Mouse (Mus musculus) telencephalon, adult 2 months (tissue): Measurements from ENCODE around the gene Ms4a10.

Experiments used
- DNase-seq: peaks from one replicate; pipeline ENCODE4 v3.0.0-alpha.2; 2011; ENCODE audit warnings: low read depth, low spot score

Ms4a10 gene

DNA sequence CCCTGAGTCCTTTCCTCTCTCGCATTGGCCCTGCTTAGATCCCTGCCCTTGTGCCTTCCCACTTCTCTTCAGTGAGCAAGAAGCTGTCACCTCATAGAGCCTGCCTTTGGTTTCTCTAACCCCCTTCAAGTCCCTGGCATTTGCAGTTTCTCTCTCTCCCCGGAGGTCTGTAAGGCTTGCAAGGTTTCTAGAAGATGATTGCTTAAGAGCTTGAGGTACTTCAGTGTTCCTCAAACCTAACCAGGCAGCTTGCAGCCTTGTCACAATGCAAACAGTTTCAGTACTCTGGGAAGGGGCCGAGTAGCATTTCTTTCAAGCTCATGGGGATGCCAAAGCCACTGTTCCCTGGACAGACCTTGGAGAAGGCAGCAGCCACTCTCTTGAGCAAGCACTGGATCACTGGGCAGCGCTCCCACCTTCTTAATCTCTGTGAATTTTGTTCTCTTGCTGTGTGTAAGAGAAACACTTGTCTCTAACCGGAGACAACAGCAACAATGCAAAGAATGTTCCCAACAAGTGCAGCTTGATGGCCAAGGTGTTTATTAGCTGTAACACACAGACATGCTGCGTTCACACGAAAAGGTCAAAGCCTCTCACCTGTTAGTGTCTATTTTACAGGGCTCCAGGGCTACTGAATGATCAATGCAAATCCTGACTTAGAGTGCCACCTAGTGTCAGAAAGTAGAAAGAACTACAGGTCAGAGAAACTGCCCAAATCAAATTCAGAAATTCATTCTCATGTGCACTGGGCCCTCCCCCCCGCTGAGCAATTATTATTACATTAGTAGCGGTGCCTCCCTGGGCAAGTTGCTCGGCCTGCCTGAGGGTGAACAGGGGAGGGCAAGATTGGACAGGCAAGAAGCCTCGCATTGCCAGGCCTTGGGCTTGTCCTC is 15.1 kb downstream of the Ms4a10 start:
- DNase-seq: no peak

DNA sequence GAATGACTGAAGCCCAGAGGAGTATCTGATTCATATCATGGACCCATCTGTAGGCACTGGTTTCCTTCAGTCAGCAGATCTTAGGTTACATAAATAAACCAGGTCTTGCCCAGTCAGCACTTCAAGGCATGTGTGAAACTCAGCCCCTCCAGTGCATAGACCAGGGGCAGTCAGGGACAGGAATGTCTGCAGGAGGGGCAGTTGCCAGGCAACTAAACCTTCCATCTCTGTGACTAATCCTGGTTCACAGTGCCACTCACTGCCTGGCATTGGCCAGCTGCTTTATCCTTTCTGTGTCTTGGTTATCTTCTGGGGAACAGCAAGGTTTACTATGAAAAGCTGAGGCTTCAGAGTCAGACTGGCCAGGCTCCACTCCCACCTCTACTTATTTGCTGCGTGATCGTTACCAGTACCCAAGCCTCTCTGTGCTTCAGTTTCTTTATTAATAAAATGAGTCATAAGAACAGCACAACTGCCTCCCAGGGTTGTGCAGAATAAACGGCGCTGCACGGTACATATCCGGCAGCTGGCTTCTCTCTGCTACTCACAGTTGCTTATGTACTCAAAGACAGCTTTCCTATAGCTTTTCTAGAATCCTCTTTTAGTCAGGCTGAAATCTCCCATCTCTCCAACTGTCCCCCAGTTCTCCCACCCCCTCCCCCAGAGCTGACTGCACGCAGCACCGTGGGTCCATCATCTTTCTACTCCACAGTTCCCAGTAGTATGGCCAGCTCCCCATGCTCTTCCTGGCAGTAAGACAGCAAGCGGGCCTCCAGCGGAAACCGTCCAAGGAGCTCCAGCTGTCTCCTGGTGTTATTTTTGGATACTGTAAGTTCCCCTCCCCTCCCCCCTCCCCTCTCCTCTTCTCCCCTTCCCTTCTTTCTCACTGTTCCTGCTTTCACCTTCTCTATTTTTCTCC is 22.2 kb downstream of the Ms4a10 start:
- DNase-seq: peak; percentile 46

- DNase-seq: no peak
Measured at GRCm38 (mm10) chr19:10949558-10949957, 24.9 kb downstream of the Ms4a10 start.

GRCm38 (mm10) chr19:10949112-10949511 is 25.4 kb downstream of the Ms4a10 start, which contains the start of gene Ccdc86:
Gene Ccdc86 (minus strand): TSS chr19:10949266.
- peak; percentile 99 for DNase-seq

DNA sequence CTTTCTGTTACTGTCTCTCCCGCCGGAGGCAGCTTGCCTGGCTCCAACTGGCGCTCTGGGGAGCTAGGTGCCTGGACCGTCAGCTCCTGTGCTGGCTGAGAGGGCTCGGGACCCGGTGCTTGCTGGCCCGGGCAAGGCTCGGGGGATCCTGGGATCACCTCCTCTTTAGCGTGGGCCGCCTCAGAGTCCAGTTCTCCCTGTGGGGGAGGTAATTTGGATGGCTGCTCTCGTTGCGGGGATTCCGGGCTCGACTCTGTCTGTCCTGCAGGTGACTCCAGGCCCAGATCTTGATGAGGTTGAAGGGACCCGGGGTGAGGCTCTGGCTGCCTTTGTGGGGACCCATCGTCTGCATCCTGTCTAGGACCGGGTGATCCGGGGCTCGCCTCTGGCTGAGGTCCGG is 26.1 kb downstream of the Ms4a10 start:
- DNase-seq: no peak

DNA sequence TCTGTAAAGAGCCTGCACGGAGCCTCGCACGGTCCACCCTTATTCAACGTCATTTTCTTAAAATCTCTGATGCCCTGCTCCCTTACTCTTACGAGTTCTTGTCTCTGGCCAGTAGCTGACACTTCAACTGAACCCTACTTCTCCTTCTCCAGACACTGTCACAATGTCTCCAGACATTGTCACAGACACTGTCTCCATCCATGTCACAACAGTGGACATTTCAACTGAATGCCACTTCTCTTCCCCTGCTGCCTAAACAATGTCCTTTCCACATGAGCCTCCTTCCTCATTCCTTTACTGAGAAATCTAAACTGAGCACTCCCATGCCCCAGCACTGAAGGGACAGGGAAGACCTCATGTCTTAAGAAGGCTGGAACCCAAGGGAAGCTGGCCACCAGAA is 27.3 kb downstream of the Ms4a10 start:
- DNase-seq: no peak

GRCm38 (mm10) chr19:10946506-10946905 is 28.0 kb downstream of the Ms4a10 start:
- no peak for DNase-seq

DNA sequence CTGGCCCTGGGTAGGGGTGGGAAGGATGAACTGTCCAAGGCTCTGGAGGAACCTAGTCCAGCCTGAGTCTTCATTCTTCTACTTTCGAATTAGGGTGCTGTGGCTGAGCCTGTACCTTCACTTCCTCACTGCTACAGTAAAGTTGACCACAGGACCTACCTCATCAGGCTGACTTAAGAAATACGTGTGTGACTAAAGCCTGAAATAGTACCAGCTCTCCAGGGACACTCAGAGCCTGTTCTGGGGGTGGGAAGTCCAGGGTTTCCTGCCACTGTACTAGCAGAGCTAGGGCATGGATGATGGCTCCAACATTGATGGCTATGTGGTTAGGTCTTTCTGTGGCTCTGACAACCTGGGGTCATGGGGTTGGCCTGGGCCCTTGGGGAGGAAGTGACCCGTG is 30.5 kb downstream of the Ms4a10 start:
- DNase-seq: no peak

DNA sequence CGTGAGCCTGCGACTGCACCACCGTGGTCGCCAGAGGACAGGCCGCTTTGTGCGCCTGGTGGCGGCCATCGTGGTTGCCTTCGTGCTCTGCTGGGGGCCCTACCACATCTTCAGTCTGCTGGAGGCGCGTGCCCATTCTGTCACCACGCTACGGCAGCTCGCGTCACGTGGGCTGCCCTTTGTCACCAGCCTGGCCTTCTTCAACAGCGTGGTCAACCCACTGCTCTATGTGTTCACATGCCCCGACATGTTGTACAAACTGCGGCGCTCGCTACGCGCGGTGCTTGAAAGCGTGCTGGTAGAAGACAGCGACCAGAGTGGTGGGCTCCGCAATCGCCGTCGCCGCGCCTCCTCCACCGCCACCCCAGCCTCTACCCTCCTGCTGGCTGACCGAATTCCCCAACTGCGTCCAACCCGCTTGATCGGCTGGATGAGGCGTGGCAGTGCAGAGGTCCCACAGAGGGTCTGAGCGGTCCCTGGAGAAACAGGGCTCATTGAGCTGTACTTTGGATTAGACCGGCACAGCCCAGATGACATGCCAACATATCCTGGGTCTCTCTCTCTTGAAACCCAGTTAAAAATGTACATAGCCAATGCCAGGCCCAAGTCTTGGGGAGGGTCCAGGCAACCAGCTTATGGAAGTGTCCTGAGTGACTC is 33.5 kb downstream of the Ms4a10 start:
- no peak for DNase-seq

- no peak for DNase-seq
Measured at GRCm38 (mm10) chr19:10940097-10940800, 34.2 kb downstream of the Ms4a10 start.

- DNase-seq: no peak
Measured at GRCm38 (mm10) chr19:10938771-10939170, 35.7 kb downstream of the Ms4a10 start.

- DNase-seq: no peak
Measured at GRCm38 (mm10) chr19:10937110-10937563, 37.3 kb downstream of the Ms4a10 start, which contains the start of gene Ptgdr2. Gene Ptgdr2 (plus strand): TSS chr19:10937160.

DNA sequence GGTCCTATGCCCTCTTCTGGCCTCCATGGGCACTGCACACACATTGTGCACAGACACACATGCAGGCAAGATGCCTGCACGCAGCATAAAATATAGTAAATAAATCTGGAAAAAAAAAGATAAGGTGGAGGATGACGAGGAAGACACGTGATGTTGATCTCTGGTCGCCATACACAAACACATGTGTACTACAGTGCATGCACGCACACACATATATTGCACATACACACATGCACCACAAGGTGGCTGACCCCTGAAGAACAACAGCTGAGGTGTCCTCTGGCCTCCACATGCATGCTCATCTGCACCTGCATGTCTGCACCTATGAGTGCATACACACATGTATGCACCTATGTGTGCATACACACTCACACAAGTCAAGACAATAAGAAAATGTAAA is 38.4 kb downstream of the Ms4a10 start:
- DNase-seq: no peak

DNA sequence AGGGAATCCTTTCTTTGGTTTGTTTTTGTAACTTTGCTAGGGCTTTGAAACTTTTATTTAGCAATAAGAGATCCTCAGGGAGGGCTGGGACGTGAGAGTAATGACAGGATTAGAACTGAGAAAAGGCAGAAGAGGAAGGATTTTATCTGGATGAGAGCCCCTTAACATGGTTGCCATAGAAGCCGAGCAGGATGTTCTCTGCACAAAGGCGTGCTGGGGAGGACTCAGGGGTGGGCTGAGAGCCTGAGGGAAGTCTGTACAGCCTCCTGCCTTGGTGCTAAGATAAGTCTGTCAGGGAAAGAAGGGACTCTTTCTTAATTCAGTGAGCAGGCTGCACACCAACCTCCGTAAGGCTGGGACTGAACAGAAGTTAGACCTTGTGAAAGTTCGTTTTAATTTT is 39.4 kb downstream of the Ms4a10 start:
- no peak for DNase-seq

GRCm38 (mm10) chr19:10930641-10931040 is 43.8 kb downstream of the Ms4a10 start:
- DNase-seq: no peak

GRCm38 (mm10) chr19:10926666-10927065 is 47.8 kb downstream of the Ms4a10 start:
- DNase-seq: no peak

- no peak for DNase-seq
Measured at GRCm38 (mm10) chr19:10926123-10926621, 48.3 kb downstream of the Ms4a10 start.

GRCm38 (mm10) chr19:10924220-10924619 is 50.2 kb downstream of the Ms4a10 start:
- DNase-seq: no peak

GRCm38 (mm10) chr19:10921058-10921457 is 53.4 kb downstream of the Ms4a10 start:
- no peak for DNase-seq

DNA sequence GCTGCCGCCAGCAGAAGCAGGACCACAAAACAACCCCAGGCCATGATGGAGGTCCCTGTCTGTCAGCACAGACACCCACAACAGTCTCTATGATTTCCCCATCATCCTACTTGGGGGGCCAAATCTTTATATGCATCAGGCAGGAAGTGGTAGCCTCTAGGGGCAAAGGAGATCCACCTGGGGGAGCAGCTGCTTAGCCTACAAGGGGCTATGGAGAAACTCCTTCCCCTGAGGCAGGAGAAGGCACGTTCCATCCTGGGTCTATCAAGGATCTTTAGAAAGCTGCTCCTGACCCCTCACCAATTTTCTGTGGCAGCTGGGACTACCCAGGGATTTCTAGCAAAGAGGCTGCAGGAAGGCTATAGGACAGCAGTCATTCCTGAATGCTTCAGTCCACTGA is 53.9 kb downstream of the Ms4a10 start, which contains the start of gene Zp1:
TSS of gene Zp1 (minus strand) at position 101 of the 400 bp plus-strand sequence.
- no peak for DNase-seq
